Mouse (Mus musculus): ENCODE measurements around the gene Paqr5. TPM values are rescaled to one million over a fixed set of nuclear protein-coding genes. Genes with fewer than 3 reads are reported as not detected.

Gene Paqr5
- total RNA-seq, 1 experiment: 0.27 TPM

- no peaks in the 10 kb centered on the region for H3K36me3 ChIP-seq (ENCODE audit: control insufficient read depth, insufficient read depth, low read length, poor library complexity, severe bottlenecking)
- no peaks in the 10 kb centered on the region for H3K9me3 ChIP-seq (ENCODE audit: control insufficient read depth, insufficient read depth, low read depth, low read length)
- no peak for TF ChIP-seq ZNF384 (IDR thresholded peaks at IDR 0.05; ENCODE audit: low read depth, low read length)
- DNase-seq (ENCODE audit: low read depth, low spot score): no peak
- H3K4me3 ChIP-seq (ENCODE audit: insufficient read depth in 1 of 2, low read depth in 1 of 2, low read length in 2 of 2, poor library complexity in 1 of 2, severe bottlenecking in 1 of 2): no peak overlapping the region
- H3K9ac ChIP-seq (ENCODE audit: insufficient read depth, low read depth, low read length, poor library complexity, severe bottlenecking): no peak overlapping the region
- no peak overlapping the region for H3K27ac ChIP-seq (ENCODE audit: insufficient read depth, low read depth, low read length, poor library complexity, severe bottlenecking)
- in situ Hi-C loops (cut with MboI; ENCODE audit: low sequenced_read_pairs in 2 of 2, unreplicated experiment in 2 of 2): loop anchor here in 1 of 2 experiments (25.0 kb wide), 1 partner anchor 270 kb away; no protein-coding TSS in a partner anchor
- peaks cover 0 to 2% of the 10 kb centered on the region in 2 experiments; a peak in 1 of 4 replicates for H3K4me1 ChIP-seq (ENCODE audit: control insufficient read depth in 2 of 2, insufficient read depth in 2 of 2, low read length in 2 of 2, poor library complexity in 1 of 2)
Measured at GRCm38 (mm10) chr9:61967357-61967756, 59.3 kb downstream of the Paqr5 start.

GRCm38 (mm10) chr9:61965987-61966386 lies 60.7 kb downstream of the Paqr5 start:
- TF ChIP-seq MAFK (IDR thresholded peaks at IDR 0.05; ENCODE audit: insufficient read depth, low read depth, low read length): no peak
- no peak for TF ChIP-seq HCFC1 (IDR thresholded peaks at IDR 0.05; ENCODE audit: borderline replicate concordance, insufficient read depth, low read length)
- TF ChIP-seq CHD2 (IDR thresholded peaks at IDR 0.05; ENCODE audit: low read depth, low read length): no peak
- TF ChIP-seq ZNF384 (IDR thresholded peaks at IDR 0.05; ENCODE audit: low read depth, low read length): no peak

GRCm38 (mm10) chr9:61965411-61965930 lies 61.2 kb downstream of the Paqr5 start:
- Histone ChIP-seq H3K9me3 (ENCODE audit: control insufficient read depth, insufficient read depth, low read depth, low read length) (no peaks in the 10 kb centered on the region), H3K4me3 (ENCODE audit: insufficient read depth in 1 of 2, low read depth in 1 of 2, low read length in 2 of 2, poor library complexity in 1 of 2, severe bottlenecking in 1 of 2) (no peak overlapping the region), H3K36me3 (ENCODE audit: control insufficient read depth, insufficient read depth, low read length, poor library complexity, severe bottlenecking) (no peaks in the 10 kb centered on the region), H3K9ac (ENCODE audit: insufficient read depth, low read depth, low read length, poor library complexity, severe bottlenecking) (0 out of 2 replicates have a peak overlapping the region, but pooled peaks have one; percentile 15), H3K27ac (ENCODE audit: insufficient read depth, low read depth, low read length, poor library complexity, severe bottlenecking) (no peak overlapping the region), H3K4me1 (ENCODE audit: control insufficient read depth in 2 of 2, insufficient read depth in 2 of 2, low read length in 2 of 2, poor library complexity in 1 of 2) (peaks cover 0 to 2% of the 10 kb centered on the region in 2 experiments; a peak in 1 of 4 replicates)
- DNase-seq (ENCODE audit: low read depth, low spot score): peak; percentile 60
- in situ Hi-C loops (cut with MboI; ENCODE audit: low sequenced_read_pairs in 2 of 2, unreplicated experiment in 2 of 2): loop anchor here in 1 of 2 experiments (25.0 kb wide), 1 partner anchor 272 kb away; no protein-coding TSS in a partner anchor
- TF ChIP-seq ZNF384 (IDR thresholded peaks at IDR 0.05; ENCODE audit: low read depth, low read length): peak; percentile 95
- no peak for TF ChIP-seq MAFK (IDR thresholded peaks at IDR 0.05; ENCODE audit: insufficient read depth, low read depth, low read length)
- TF ChIP-seq CHD2 (IDR thresholded peaks at IDR 0.05; ENCODE audit: low read depth, low read length): no peak
- no peak for TF ChIP-seq HCFC1 (IDR thresholded peaks at IDR 0.05; ENCODE audit: borderline replicate concordance, insufficient read depth, low read length)
- TF ChIP-seq ZC3H11A (IDR thresholded peaks at IDR 0.05; ENCODE audit: borderline replicate concordance, low read depth, low read length): 0 out of 2 replicates have a peak, but pooled peaks have one; percentile 11

More at GRCm38 (mm10) chr9:61965987-61966386, 60.7 kb downstream of the Paqr5 start:
- DNase-seq (ENCODE audit: low read depth, low spot score): no peak
- Histone ChIP-seq H3K9ac (ENCODE audit: insufficient read depth, low read depth, low read length, poor library complexity, severe bottlenecking) (0 out of 2 replicates have a peak overlapping the region, but pooled peaks have one; percentile 15), H3K9me3 (ENCODE audit: control insufficient read depth, insufficient read depth, low read depth, low read length) (no peaks in the 10 kb centered on the region), H3K4me1 (ENCODE audit: control insufficient read depth in 2 of 2, insufficient read depth in 2 of 2, low read length in 2 of 2, poor library complexity in 1 of 2) (peaks cover 0 to 2% of the 10 kb centered on the region in 2 experiments; a peak in 1 of 4 replicates), H3K36me3 (ENCODE audit: control insufficient read depth, insufficient read depth, low read length, poor library complexity, severe bottlenecking) (no peaks in the 10 kb centered on the region), H3K4me3 (ENCODE audit: insufficient read depth in 1 of 2, low read depth in 1 of 2, low read length in 2 of 2, poor library complexity in 1 of 2, severe bottlenecking in 1 of 2) (no peak overlapping the region), H3K27ac (ENCODE audit: insufficient read depth, low read depth, low read length, poor library complexity, severe bottlenecking) (no peak overlapping the region)
- in situ Hi-C loops (cut with MboI; ENCODE audit: low sequenced_read_pairs in 2 of 2, unreplicated experiment in 2 of 2): loop anchor here in 1 of 2 experiments (25.0 kb wide), 1 partner anchor 271 kb away; no protein-coding TSS in a partner anchor

- DNase-seq (ENCODE audit: low read depth, low spot score): no peak
- in situ Hi-C loops (cut with MboI; ENCODE audit: low sequenced_read_pairs in 2 of 2, unreplicated experiment in 2 of 2): loop anchor here in 1 of 2 experiments (25.0 kb wide), 1 partner anchor 274 kb away; no protein-coding TSS in a partner anchor
- H3K4me3 ChIP-seq (ENCODE audit: insufficient read depth in 1 of 2, low read depth in 1 of 2, low read length in 2 of 2, poor library complexity in 1 of 2, severe bottlenecking in 1 of 2): no peak overlapping the region
- H3K9ac ChIP-seq (ENCODE audit: insufficient read depth, low read depth, low read length, poor library complexity, severe bottlenecking): no peak overlapping the region
- peaks cover 0 to 2% of the 10 kb centered on the region in 2 experiments; a peak in 1 of 4 replicates for H3K4me1 ChIP-seq (ENCODE audit: control insufficient read depth in 2 of 2, insufficient read depth in 2 of 2, low read length in 2 of 2, poor library complexity in 1 of 2)
- H3K9me3 ChIP-seq (ENCODE audit: control insufficient read depth, insufficient read depth, low read depth, low read length): no peaks in the 10 kb centered on the region
- TF ChIP-seq MAFK (IDR thresholded peaks at IDR 0.05; ENCODE audit: insufficient read depth, low read depth, low read length) (no peak), HCFC1 (IDR thresholded peaks at IDR 0.05; ENCODE audit: borderline replicate concordance, insufficient read depth, low read length) (no peak), ZNF384 (IDR thresholded peaks at IDR 0.05; ENCODE audit: low read depth, low read length) (no peak), CHD2 (IDR thresholded peaks at IDR 0.05; ENCODE audit: low read depth, low read length) (no peak), ZC3H11A (IDR thresholded peaks at IDR 0.05; ENCODE audit: borderline replicate concordance, low read depth, low read length) (no peak)
- no peak overlapping the region for H3K27ac ChIP-seq (ENCODE audit: insufficient read depth, low read depth, low read length, poor library complexity, severe bottlenecking)
- H3K36me3 ChIP-seq (ENCODE audit: control insufficient read depth, insufficient read depth, low read length, poor library complexity, severe bottlenecking): no peaks in the 10 kb centered on the region
Measured at GRCm38 (mm10) chr9:61963356-61963755, 63.3 kb downstream of the Paqr5 start.
